Mouse (Mus musculus) C2C12 (cell line): ENCODE measurements around the gene Tbck.

Source experiments
- CTCF ChIP-seq: IDR thresholded peaks from one replicate; pipeline ENCODE4 v1.5.1; 2011; ENCODE audit not compliant: control insufficient read depth, insufficient read depth, insufficient read length
- FOSL1 ChIP-seq: IDR thresholded peaks from one replicate; pipeline ENCODE4 v1.8.0; 2011; ENCODE audit warnings: mild to moderate bottlenecking, low read length; ENCODE audit not compliant: poor library complexity, insufficient read depth, severe bottlenecking
- MAX ChIP-seq: IDR thresholded peaks from one replicate; pipeline ENCODE4 v1.6.1; 2011; ENCODE audit warnings: mild to moderate bottlenecking, control low read depth
- MYOD1 ChIP-seq: IDR thresholded peaks from one replicate; pipeline ENCODE4 v1.6.1; 2011; ENCODE audit warnings: low read depth; ENCODE audit not compliant: control insufficient read depth, insufficient read length
- USF1 ChIP-seq: IDR thresholded peaks from one replicate; pipeline ENCODE4 v1.6.1; 2011; ENCODE audit warnings: low read depth, mild to moderate bottlenecking, control low read depth, moderate library complexity

DNA sequence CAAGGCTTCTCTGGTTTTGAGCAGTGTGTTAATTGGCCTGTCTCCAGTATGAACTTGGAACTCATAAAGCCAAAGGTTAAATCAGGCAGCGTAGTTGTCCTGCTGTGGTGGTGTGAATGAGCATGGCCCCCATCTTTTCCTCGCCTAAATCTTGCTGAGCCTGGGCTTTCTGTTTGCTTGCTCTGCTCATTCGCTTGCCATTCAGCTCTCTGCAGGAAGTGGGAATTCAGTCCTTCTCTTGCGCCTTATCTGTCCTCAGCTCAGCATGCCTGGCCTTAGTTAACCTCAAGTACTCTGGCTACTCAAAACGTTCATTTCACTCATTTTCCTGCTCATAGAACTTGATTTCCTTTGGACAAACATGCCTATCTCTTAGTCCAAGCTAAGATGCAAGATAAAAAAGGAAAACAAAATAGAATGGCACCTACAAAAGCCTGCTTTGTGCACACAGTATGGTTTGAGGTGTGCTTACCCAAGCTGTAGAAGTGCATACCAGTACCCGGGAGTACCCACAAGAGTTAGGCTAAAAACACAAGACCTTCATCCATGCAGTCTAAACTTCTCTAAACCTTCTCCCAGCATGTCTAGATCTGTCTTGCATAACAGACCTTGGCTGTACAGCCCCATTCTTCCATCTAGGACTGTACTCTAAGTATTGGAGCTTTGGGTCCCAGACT is 151.3 kb downstream of the Tbck start:
- no peak for TF ChIP-seq MYOD1
- no peak for TF ChIP-seq CTCF
- TF ChIP-seq MAX: no peak
- no peak for TF ChIP-seq USF1
- no peak for TF ChIP-seq FOSL1
